Mouse (Mus musculus) liver, adult 2 months (tissue): ENCODE measurements at regions not wholly inside any gene's neighbourhood (a gene's known extent, or its start where the extent isn't known, plus 50 kb on each side); places are given as distances from the start of the nearest gene placed in this dataset.

Source experiments
- DNase-seq: peaks from one replicate; pipeline ENCODE4 v3.0.0-alpha.2; 2011; ENCODE audit warnings: low read depth, low spot score; ENCODE audit errors: extremely low read depth
- H3K27ac ChIP-seq: fragments of 200-500 bp; replicated peaks from 2 replicates; pipeline ENCODE4 v1.5.1; 2012; ENCODE audit warnings: low read depth, mild to moderate bottlenecking, control low read depth, inconsistent platforms, low read length; ENCODE audit not compliant: insufficient read depth
- H3K27me3 ChIP-seq: fragments of 200-500 bp; 2 replicates; pipeline ENCODE4 v1.6.1; 2012; ENCODE audit warnings: mild to moderate bottlenecking, moderate library complexity, low read length, inconsistent platforms; ENCODE audit not compliant: control insufficient read depth, insufficient read depth
- H3K36me3 ChIP-seq: fragments of 200-500 bp; 2 replicates; pipeline ENCODE4 v1.6.1; 2012; ENCODE audit warnings: low read length, inconsistent platforms; ENCODE audit not compliant: control insufficient read depth, insufficient read depth
- H3K4me1 ChIP-seq: fragments of 200-500 bp; 2 replicates; pipeline ENCODE4 v1.6.1; 2011; ENCODE audit warnings: low read length; ENCODE audit not compliant: control insufficient read depth, insufficient read depth
- H3K4me3 ChIP-seq: fragments of 200-500 bp; 2 replicates; pipeline ENCODE4 v1.5.1; 2011; ENCODE audit warnings: low read depth, mild to moderate bottlenecking, control low read depth, low read length, moderate library complexity; ENCODE audit not compliant: insufficient read depth
- H3K79me2 ChIP-seq: fragments of 200-500 bp; 2 replicates; pipeline ENCODE4 v1.6.1; 2012; ENCODE audit warnings: inconsistent platforms, mild to moderate bottlenecking, low read length, moderate library complexity; ENCODE audit not compliant: control insufficient read depth, insufficient read depth
- H3K9ac ChIP-seq: fragments of 200-500 bp; 2 replicates; pipeline ENCODE4 v1.6.1; 2012; ENCODE audit warnings: low read depth, mild to moderate bottlenecking, control low read depth, inconsistent platforms, low read length
- CTCF ChIP-seq: fragments of 200-500 bp; IDR thresholded peaks from 2 replicates; pipeline ENCODE4 v1.5.1; 2011; ENCODE audit warnings: low read depth, low read length, control low read depth
- POLR2A ChIP-seq: fragments of 200-500 bp; IDR thresholded peaks from 2 replicates; pipeline ENCODE4 v1.6.1; 2011; ENCODE audit warnings: low read length, control low read depth; ENCODE audit not compliant: insufficient read depth; ENCODE audit errors: extremely low read depth
- WGBS: fragments of 180-500 bp; shearing (Covaris S2); methylation state at CpG from one replicate; pipeline ENCODE4 v1.1.7; 2018; 5-methylcytosine and 5-hydroxymethylcytosine counted together

GRCm38 (mm10) chr12:107438506-107438905 is 49.9 kb upstream of the 3110018I06Rik start:
- no peak for DNase-seq
- Histone ChIP-seq H3K27me3 (no peaks in the 10 kb centered on the region), H3K79me2 (no peaks in the 10 kb centered on the region), H3K4me1 (no peaks in the 10 kb centered on the region), H3K36me3 (no peaks in the 10 kb centered on the region), H3K27ac (no peak overlapping the region), H3K9ac (no peak overlapping the region), H3K4me3 (no peak overlapping the region)
- TF ChIP-seq POLR2A (no peak), CTCF (no peak)
- WGBS, result 36% methylated on average over 4 of the region's 4 CpGs
